Mouse (Mus musculus) adrenal gland (tissue): ENCODE measurements around the gene Cntn5.

Source experiments
- intact Hi-C: fragments of 180-260 bp; cut with DNase I; formaldehyde crosslinking; loops from one replicate; pipeline ENCODE4 v1.15.1; 2025

Cntn5 gene

GRCm38 (mm10) chr9:10448987-10449563 lies 455.5 kb downstream of the Cntn5 start:
- intact Hi-C loops, result no loop called here

- intact Hi-C loops, result no loop called here
Observed at GRCm38 (mm10) chr9:10447220-10447837, 457.2 kb downstream of the Cntn5 start.

GRCm38 (mm10) chr9:10412075-10412474 lies 492.5 kb downstream of the Cntn5 start:
- intact Hi-C loops, result no loop called here

- intact Hi-C loops, result no loop called here
Observed at GRCm38 (mm10) chr9:10400099-10400498, 504.5 kb downstream of the Cntn5 start.

GRCm38 (mm10) chr9:10389863-10390262 lies 514.7 kb downstream of the Cntn5 start:
- intact Hi-C loops, result no loop called here

- intact Hi-C loops, result no loop called here
Observed at GRCm38 (mm10) chr9:10384455-10384854, 520.1 kb downstream of the Cntn5 start.

GRCm38 (mm10) chr9:10383140-10383539 lies 521.4 kb downstream of the Cntn5 start:
- intact Hi-C loops, result no loop called here

GRCm38 (mm10) chr9:10381701-10382100 lies 522.9 kb downstream of the Cntn5 start:
- intact Hi-C loops, result no loop called here

GRCm38 (mm10) chr9:10376261-10376660 lies 528.3 kb downstream of the Cntn5 start:
- intact Hi-C loops, result no loop called here

GRCm38 (mm10) chr9:10368971-10369370 lies 535.6 kb downstream of the Cntn5 start:
- intact Hi-C loops, result no loop called here

- intact Hi-C loops, result no loop called here
Observed at GRCm38 (mm10) chr9:10368410-10368809, 536.2 kb downstream of the Cntn5 start.

- intact Hi-C loops, result no loop called here
Observed at GRCm38 (mm10) chr9:10366246-10366955, 538.2 kb downstream of the Cntn5 start.

- intact Hi-C loops, result no loop called here
Observed at GRCm38 (mm10) chr9:10350909-10351655, 553.5 kb downstream of the Cntn5 start.

- intact Hi-C loops, result no loop called here
Observed at GRCm38 (mm10) chr9:10348741-10349140, 555.8 kb downstream of the Cntn5 start.

GRCm38 (mm10) chr9:10348222-10348621 lies 556.4 kb downstream of the Cntn5 start:
- intact Hi-C loops, result no loop called here

GRCm38 (mm10) chr9:10340751-10341150 lies 563.8 kb downstream of the Cntn5 start:
- intact Hi-C loops, result no loop called here

- intact Hi-C loops, result no loop called here
Observed at GRCm38 (mm10) chr9:10339716-10340115, 564.9 kb downstream of the Cntn5 start.

GRCm38 (mm10) chr9:10324697-10325368 lies 579.7 kb downstream of the Cntn5 start:
- intact Hi-C loops, result no loop called here

- intact Hi-C loops, result no loop called here
Observed at GRCm38 (mm10) chr9:10269342-10269741, 635.2 kb downstream of the Cntn5 start.

- intact Hi-C loops, result no loop called here
Observed at GRCm38 (mm10) chr9:10268836-10269235, 635.7 kb downstream of the Cntn5 start.

GRCm38 (mm10) chr9:10265616-10266015 lies 639.0 kb downstream of the Cntn5 start:
- intact Hi-C loops, result no loop called here
